Mouse (Mus musculus) megakaryocyte, embryonic 14.5 days (primary cell): ENCODE results near the gene Myoz2.

Source experiments
- FLI1 ChIP-seq: IDR thresholded peaks from 2 replicates; pipeline ENCODE4 v1.6.1; 2012; ENCODE audit warnings: low read length, inconsistent platforms, mixed read lengths
- GATA1 ChIP-seq: IDR thresholded peaks from 3 replicates; pipeline ENCODE4 v1.6.1; 2012; ENCODE audit warnings: mixed read lengths, low read length, inconsistent platforms, borderline replicate concordance

DNA sequence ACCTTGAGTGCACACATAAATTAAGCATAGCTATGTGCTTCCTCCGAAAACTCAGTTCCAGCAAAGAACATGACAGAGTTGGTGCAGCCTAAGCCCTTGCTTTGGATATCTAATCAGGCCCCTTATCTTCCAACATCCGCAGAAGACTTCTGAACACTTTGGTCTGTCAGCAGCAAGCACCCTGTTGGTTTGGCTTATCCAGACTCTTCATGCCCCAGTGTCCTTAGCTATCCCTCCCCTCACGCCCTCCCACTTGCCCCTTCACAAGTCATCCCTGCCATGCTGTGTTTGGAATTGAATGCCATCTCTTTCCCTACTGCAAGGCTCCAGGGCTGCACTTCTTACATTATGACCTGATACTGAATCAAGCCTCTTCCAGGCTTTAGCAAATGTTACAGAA lies 40.9 kb upstream of the Myoz2 start:
- TF ChIP-seq FLI1 (no peak), GATA1 (no peak)
